Mouse (Mus musculus): ENCODE measurements at regions not wholly inside any gene's neighbourhood (a gene's known extent, or its start where the extent isn't known, plus 50 kb on each side); places are given as distances from the start of the nearest gene placed in this dataset.
A peak's percentile ranks its signal among the peaks of the same experiment; 100 is the strongest.

- no peak overlapping the region for H3K4me3 ChIP-seq (replicated peaks)
- H3K9ac ChIP-seq, result no peak overlapping the region
- H3K4me2 ChIP-seq (replicated peaks), result no peak overlapping the region
- no peaks in the 10 kb centered on the region for H3K36me3 ChIP-seq
- peaks cover 13% of the 10 kb centered on the region; the same call in 1 of the 2 replicates for H3K4me1 ChIP-seq (replicated peaks)
- no peak for ATAC-seq
- no peaks in the 10 kb centered on the region for H3K27me3 ChIP-seq (replicated peaks)
- no peaks in the 10 kb centered on the region for H3K9me3 ChIP-seq
- H3K27ac ChIP-seq, result no peak overlapping the region
- WGBS, result 67% methylated on average over 4 of the region's 4 CpGs
These were observed 64.5 kb upstream of the Eed start for GRCm38 (mm10) chr7:90045208-90045800.

GRCm38 (mm10) chr7:90046228-90046627 lies 65.4 kb upstream of the Eed start:
- Histone ChIP-seq H3K36me3 (no peaks in the 10 kb centered on the region), H3K27ac (no peak overlapping the region)

GRCm38 (mm10) chr7:90046862-90047261 lies 66.1 kb upstream of the Eed start:
- Histone ChIP-seq H3K27ac (no peak overlapping the region), H3K36me3 (no peaks in the 10 kb centered on the region), H3K4me3 (replicated peaks) (no peak overlapping the region), H3K27me3 (replicated peaks) (no peaks in the 10 kb centered on the region), H3K4me1 (replicated peaks) (peaks cover 8% of the 10 kb centered on the region; the same call in 1 of the 2 replicates), H3K9ac (no peak overlapping the region), H3K9me3 (no peaks in the 10 kb centered on the region), H3K4me2 (replicated peaks) (no peak overlapping the region)
- no peak for ATAC-seq
- WGBS, result 95% methylated on average over 4 of the region's 4 CpGs

More at GRCm38 (mm10) chr7:90046228-90046627, 65.4 kb upstream of the Eed start:
- Histone ChIP-seq H3K27me3 (replicated peaks) (no peaks in the 10 kb centered on the region), H3K9ac (no peak overlapping the region), H3K9me3 (no peaks in the 10 kb centered on the region), H3K4me1 (replicated peaks) (peaks cover 13% of the 10 kb centered on the region; the same call in 1 of the 2 replicates), H3K4me3 (replicated peaks) (no peak overlapping the region), H3K4me2 (replicated peaks) (no peak overlapping the region)
- no peak for ATAC-seq
- WGBS, result 76% methylated on average over 3 of the region's 3 CpGs

- H3K4me1 ChIP-seq (replicated peaks), result 0 out of 2 replicates have a peak, but pooled peaks cover 4% of the 10 kb centered on the region
- no peak overlapping the region for H3K27ac ChIP-seq
- WGBS, result 73% methylated on average over 10 of the region's 10 CpGs
- ATAC-seq, result no peak
- H3K9ac ChIP-seq, result no peak overlapping the region
- H3K9me3 ChIP-seq, result no peaks in the 10 kb centered on the region
- no peak overlapping the region for H3K4me3 ChIP-seq (replicated peaks)
- H3K4me2 ChIP-seq (replicated peaks), result no peak overlapping the region
- H3K36me3 ChIP-seq, result no peaks in the 10 kb centered on the region
- H3K27me3 ChIP-seq (replicated peaks), result no peaks in the 10 kb centered on the region
These were observed 67.9 kb upstream of the Eed start for GRCm38 (mm10) chr7:90048401-90049307.

GRCm38 (mm10) chr7:90049831-90050237 lies 69.1 kb upstream of the Eed start:
- WGBS, result 72% methylated on average over 8 of the region's 8 CpGs

GRCm38 (mm10) chr7:90054795-90055511 lies 74.2 kb upstream of the Eed start:
- WGBS, result 36% methylated on average over 7 of the region's 7 CpGs
- peak; percentile 63 for ATAC-seq
- H3K4me2 ChIP-seq (replicated peaks), result no peak overlapping the region
- H3K27me3 ChIP-seq (replicated peaks), result no peaks in the 10 kb centered on the region
- H3K9me3 ChIP-seq, result no peaks in the 10 kb centered on the region
- H3K27ac ChIP-seq, result no peak overlapping the region
- H3K9ac ChIP-seq, result no peak overlapping the region
- H3K4me3 ChIP-seq (replicated peaks), result no peak overlapping the region
- peaks cover 3% of the 10 kb centered on the region; the same call in 1 of the 2 replicates for H3K4me1 ChIP-seq (replicated peaks)
- no peaks in the 10 kb centered on the region for H3K36me3 ChIP-seq

More at GRCm38 (mm10) chr7:90049831-90050237, 69.1 kb upstream of the Eed start:
- H3K9ac ChIP-seq, result no peak overlapping the region
- H3K4me2 ChIP-seq (replicated peaks), result no peak overlapping the region
- peaks cover 4% of the 10 kb centered on the region; the same call in 1 of the 2 replicates for H3K4me1 ChIP-seq (replicated peaks)
- ATAC-seq, result no peak
- no peak overlapping the region for H3K4me3 ChIP-seq (replicated peaks)
- no peaks in the 10 kb centered on the region for H3K27me3 ChIP-seq (replicated peaks)
- no peak overlapping the region for H3K27ac ChIP-seq
- H3K36me3 ChIP-seq, result no peaks in the 10 kb centered on the region
- H3K9me3 ChIP-seq, result no peaks in the 10 kb centered on the region

GRCm38 (mm10) chr7:90057947-90058346 lies 72.1 kb upstream of the Picalm start:
- H3K9ac ChIP-seq, result no peak overlapping the region
- no peaks in the 10 kb centered on the region for H3K36me3 ChIP-seq
- ATAC-seq, result no peak
- H3K4me3 ChIP-seq (replicated peaks), result no peak overlapping the region
- H3K4me2 ChIP-seq (replicated peaks), result no peak overlapping the region
- no peak overlapping the region for H3K27ac ChIP-seq
- H3K9me3 ChIP-seq, result no peaks in the 10 kb centered on the region
- peaks cover 13% of the 10 kb centered on the region for H3K4me1 ChIP-seq (replicated peaks)
- 66% methylated on average over 1 of the region's 1 CpGs for WGBS
- no peaks in the 10 kb centered on the region for H3K27me3 ChIP-seq (replicated peaks)

- 75% methylated on average over 4 of the region's 4 CpGs for WGBS
These were observed 71.4 kb upstream of the Picalm start for GRCm38 (mm10) chr7:90058636-90059035.

GRCm38 (mm10) chr7:90059249-90059628 lies 70.8 kb upstream of the Picalm start:
- no peak overlapping the region for H3K4me2 ChIP-seq (replicated peaks)

More at GRCm38 (mm10) chr7:90058636-90059035, 71.4 kb upstream of the Picalm start:
- no peaks in the 10 kb centered on the region for H3K27me3 ChIP-seq (replicated peaks)
- ATAC-seq, result no peak
- H3K9ac ChIP-seq, result no peak overlapping the region
- no peaks in the 10 kb centered on the region for H3K9me3 ChIP-seq
- no peak overlapping the region for H3K4me3 ChIP-seq (replicated peaks)
- H3K4me1 ChIP-seq (replicated peaks), result peaks cover 13% of the 10 kb centered on the region
- H3K4me2 ChIP-seq (replicated peaks), result no peak overlapping the region
- no peaks in the 10 kb centered on the region for H3K36me3 ChIP-seq
- no peak overlapping the region for H3K27ac ChIP-seq

GRCm38 (mm10) chr7:90059629-90060301 lies 70.2 kb upstream of the Picalm start:
- peaks cover 13% of the 10 kb centered on the region for H3K4me1 ChIP-seq (replicated peaks)
- H3K27me3 ChIP-seq (replicated peaks), result no peaks in the 10 kb centered on the region
- H3K9me3 ChIP-seq, result no peaks in the 10 kb centered on the region
- H3K4me3 ChIP-seq (replicated peaks), result no peak overlapping the region
- H3K36me3 ChIP-seq, result no peaks in the 10 kb centered on the region
- H3K27ac ChIP-seq, result peak overlapping the region; percentile 40; the same call in 1 of the 2 replicates
- 72% methylated on average over 6 of the region's 6 CpGs for WGBS
- no peak overlapping the region for H3K9ac ChIP-seq
- H3K4me2 ChIP-seq (replicated peaks), result no peak overlapping the region
- peak; percentile 18; the same call in 1 of the 2 replicates for ATAC-seq

More at GRCm38 (mm10) chr7:90059249-90059628, 70.8 kb upstream of the Picalm start:
- Histone ChIP-seq H3K27ac (no peak overlapping the region), H3K9ac (no peak overlapping the region), H3K27me3 (replicated peaks) (no peaks in the 10 kb centered on the region), H3K9me3 (no peaks in the 10 kb centered on the region), H3K4me1 (replicated peaks) (peaks cover 13% of the 10 kb centered on the region), H3K4me3 (replicated peaks) (no peak overlapping the region), H3K36me3 (no peaks in the 10 kb centered on the region)
- WGBS, result 71% methylated on average over 8 of the region's 8 CpGs
- no peak for ATAC-seq

GRCm38 (mm10) chr7:90060343-90061175 lies 69.5 kb upstream of the Picalm start:
- peak overlapping the region; percentile 40; the same call in 1 of the 2 replicates for H3K27ac ChIP-seq
- H3K4me2 ChIP-seq (replicated peaks), result peak overlapping the region; percentile 14; the same call in 1 of the 2 replicates
- peaks cover 13% of the 10 kb centered on the region for H3K4me1 ChIP-seq (replicated peaks)
- no peaks in the 10 kb centered on the region for H3K36me3 ChIP-seq
- no peak overlapping the region for H3K9ac ChIP-seq
- no peak overlapping the region for H3K4me3 ChIP-seq (replicated peaks)
- no peaks in the 10 kb centered on the region for H3K9me3 ChIP-seq
- no peaks in the 10 kb centered on the region for H3K27me3 ChIP-seq (replicated peaks)
- 66% methylated on average over 16 of the region's 16 CpGs for whole genome bisulfite sequencing
- ATAC-seq, result peak; percentile 80
